Mouse (Mus musculus): ENCODE measurements around the gene Slc22a21.

Slc22a21 gene

GRCm38 (mm10) chr11:53903781-53904533 lies 76.2 kb downstream of the Slc22a21 start:
- CTCF ChIA-PET = no interaction called here

DNA sequence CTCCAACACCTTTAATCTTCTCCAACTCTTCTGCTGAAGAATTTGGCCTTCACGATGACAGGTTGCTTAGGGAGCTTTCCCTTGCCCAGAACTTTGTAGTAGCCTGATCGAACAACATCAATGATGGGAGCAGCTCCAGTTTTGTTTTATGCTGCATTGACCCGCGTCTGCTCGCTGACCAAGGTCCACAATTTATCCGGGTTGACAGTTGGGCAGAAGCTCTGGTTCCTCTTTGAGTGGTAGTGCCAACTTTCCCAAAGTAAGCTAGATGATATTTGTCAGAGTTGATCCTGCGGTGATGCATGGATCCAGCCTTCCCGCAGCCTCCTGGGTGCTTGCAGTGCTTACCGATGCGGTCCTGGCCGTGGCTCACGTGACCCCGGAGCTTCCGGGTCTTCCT lies 77.4 kb downstream of the Slc22a21 start:
- CTCF ChIA-PET = no interaction called here

- CTCF ChIA-PET = no interaction called here
Observed at GRCm38 (mm10) chr11:53900991-53901390, 79.1 kb downstream of the Slc22a21 start.

GRCm38 (mm10) chr11:53899981-53900380 lies 80.2 kb downstream of the Slc22a21 start:
- CTCF ChIA-PET = no interaction called here

All from spleen, embryonic (tissue).